Mouse (Mus musculus): ENCODE data around the gene Calu. TPM values are rescaled to one million over a fixed set of nuclear protein-coding genes. Genes with fewer than 3 reads are reported as not detected.

Calu gene
- total and polyA plus RNA-seq, 3 experiments = 107 to 161 (median 112) TPM

- H3K9me3 ChIP-seq (replicated peaks; ENCODE audit: low read length) = no peaks in the 10 kb centered on the region
- H3K27me3 ChIP-seq (replicated peaks) = peaks cover 81% of the 10 kb centered on the region
- dilution Hi-C loops (cut with MboI; ENCODE audit: extremely low pct_ligation_motif_present, extremely low pct_unique_long_range_greater_than_20kb, low sequenced_read_pairs) = no loop called here
- no peak overlapping the region for H3K4me2 ChIP-seq (ENCODE audit: insufficient read depth, low read depth, poor library complexity, severe bottlenecking)
- H3K36me3 ChIP-seq (replicated peaks in 1 of 2; ENCODE audit: control insufficient read depth in 1 of 2, insufficient read depth in 1 of 2, low read length in 1 of 2) = no peaks in the 10 kb centered on the region
- TF ChIP-seq E2F4 (IDR thresholded peaks at IDR 0.05; ENCODE audit: insufficient replicate concordance, low read depth, low read length) = no peak
- TF ChIP-seq MEF2A (IDR thresholded peaks at IDR 0.05; ENCODE audit: borderline replicate concordance, low read depth, low read length) = no peak
- no peak for TF ChIP-seq ETS1 (conservative IDR thresholded peaks at IDR 0.05; ENCODE audit: low read depth, low read length)
- TF ChIP-seq MXI1 (IDR thresholded peaks at IDR 0.05; ENCODE audit: low read depth, low read length) = no peak
- TF ChIP-seq SMC3 (IDR thresholded peaks at IDR 0.05; ENCODE audit: low read depth, low read length) = no peak
- TF ChIP-seq JUN (IDR thresholded peaks at IDR 0.05; ENCODE audit: insufficient read depth, low read depth, low read length) = no peak
- no peak for TF ChIP-seq MAZ (IDR thresholded peaks at IDR 0.05; ENCODE audit: low read depth, low read length)
- TF ChIP-seq USF1 (IDR thresholded peaks at IDR 0.05; ENCODE audit: low read depth, low read length) = no peak
- TF ChIP-seq USF2 (conservative IDR thresholded peaks at IDR 0.05; ENCODE audit: low read depth, low read length) = no peak
- TF ChIP-seq KAT2A (IDR thresholded peaks at IDR 0.05; ENCODE audit: insufficient replicate concordance, low read length) = no peak
- TF ChIP-seq CHD1 (IDR thresholded peaks at IDR 0.05; ENCODE audit: low read depth, low read length) = no peak
- TF ChIP-seq ZNF384 (IDR thresholded peaks at IDR 0.05; ENCODE audit: low read depth, low read length) = no peak
- no peak for TF ChIP-seq RAD21 (IDR thresholded peaks at IDR 0.05; ENCODE audit: low read depth, low read length)
- TF ChIP-seq SIN3A (IDR thresholded peaks at IDR 0.05; ENCODE audit: low read length) = no peak
- TF ChIP-seq BHLHE40 (IDR thresholded peaks at IDR 0.05; ENCODE audit: low read depth, low read length) = no peak
- no peak for TF ChIP-seq MYC (IDR thresholded peaks at IDR 0.05; ENCODE audit: low read depth, low read length)
- TF ChIP-seq ELF1 (IDR thresholded peaks at IDR 0.05; ENCODE audit: low read depth, low read length) = no peak
- TF ChIP-seq CHD2 (IDR thresholded peaks at IDR 0.05; ENCODE audit: low read length) = no peak
- TF ChIP-seq HCFC1 (IDR thresholded peaks at IDR 0.05; ENCODE audit: low read depth, low read length) = no peak
- H3K79me2 ChIP-seq (replicated peaks; ENCODE audit: control insufficient read depth, extremely low read depth, insufficient read depth, poor library complexity, severe bottlenecking) = no peaks in the 10 kb centered on the region
- DNase-seq (ENCODE audit: extremely low read depth) = no peak
- no peak overlapping the region for H3K4me3 ChIP-seq (replicated peaks in 1 of 3; ENCODE audit: low read depth in 2 of 3, low read length in 2 of 3, poor library complexity in 1 of 3)
- H3K4me1 ChIP-seq (ENCODE audit: control insufficient read depth in 1 of 2, insufficient read depth in 2 of 2) = peaks cover 0 to 7% of the 10 kb centered on the region in 2 experiments; a peak in 1 of 4 replicates
- no peak overlapping the region for H3K27ac ChIP-seq (ENCODE audit: insufficient read depth, low read depth)
- in situ Hi-C loops (cut with MboI; ENCODE audit: low pct_ligation_motif_present, low pct_unique_long_range_greater_than_20kb, low sequenced_read_pairs) = loop anchor here (25.0 kb wide), 1 partner anchor 240 kb away; no protein-coding TSS in a partner anchor
- no peak overlapping the region for H3K9ac ChIP-seq (ENCODE audit: insufficient read depth, low read depth)
Observed at GRCm38 (mm10) chr6:29397575-29397974, 49.7 kb downstream of the Calu start.

GRCm38 (mm10) chr6:29399851-29400250 is 52.0 kb downstream of the Calu start:
- Histone ChIP-seq H3K4me2 (ENCODE audit: insufficient read depth, low read depth, poor library complexity, severe bottlenecking) (no peak overlapping the region), H3K9ac (ENCODE audit: insufficient read depth, low read depth) (no peak overlapping the region), H3K27me3 (replicated peaks) (peaks cover 62% of the 10 kb centered on the region), H3K4me3 (replicated peaks in 1 of 3; ENCODE audit: low read depth in 2 of 3, low read length in 2 of 3, poor library complexity in 1 of 3) (no peak overlapping the region), H3K27ac (ENCODE audit: insufficient read depth, low read depth) (no peak overlapping the region), H3K9me3 (replicated peaks; ENCODE audit: low read length) (no peaks in the 10 kb centered on the region), H3K4me1 (ENCODE audit: control insufficient read depth in 1 of 2, insufficient read depth in 2 of 2) (peaks cover 0 to 7% of the 10 kb centered on the region in 2 experiments; a peak in 1 of 4 replicates), H3K79me2 (replicated peaks; ENCODE audit: control insufficient read depth, extremely low read depth, insufficient read depth, poor library complexity, severe bottlenecking) (no peaks in the 10 kb centered on the region), H3K36me3 (replicated peaks in 1 of 2; ENCODE audit: control insufficient read depth in 1 of 2, insufficient read depth in 1 of 2, low read length in 1 of 2) (no peaks in the 10 kb centered on the region)
- in situ Hi-C loops (cut with MboI; ENCODE audit: low pct_ligation_motif_present, low pct_unique_long_range_greater_than_20kb, low sequenced_read_pairs) (loop anchor here (25.0 kb wide), 1 partner anchor 237 kb away; no protein-coding TSS in a partner anchor), dilution Hi-C loops (cut with MboI; ENCODE audit: extremely low pct_ligation_motif_present, extremely low pct_unique_long_range_greater_than_20kb, low sequenced_read_pairs) (no loop called here)
- no peak for DNase-seq (ENCODE audit: extremely low read depth)
- TF ChIP-seq BHLHE40 (IDR thresholded peaks at IDR 0.05; ENCODE audit: low read depth, low read length) (no peak), POLR2AphosphoS2 (IDR thresholded peaks at IDR 0.05; ENCODE audit: low read depth, low read length) (no peak), SMC3 (IDR thresholded peaks at IDR 0.05; ENCODE audit: low read depth, low read length) (no peak), ZC3H11A (IDR thresholded peaks at IDR 0.05; ENCODE audit: low read depth, low read length) (no peak), JUND (conservative IDR thresholded peaks at IDR 0.05; ENCODE audit: low read depth, low read length) (no peak), MAX (IDR thresholded peaks at IDR 0.05; ENCODE audit: low read length) (no peak), POLR2A (IDR thresholded peaks at IDR 0.05; ENCODE audit: low read depth, low read length) (no peak), MAFK (IDR thresholded peaks at IDR 0.05; ENCODE audit: insufficient replicate concordance, low read length) (no peak), USF2 (conservative IDR thresholded peaks at IDR 0.05; ENCODE audit: low read depth, low read length) (no peak), MXI1 (IDR thresholded peaks at IDR 0.05; ENCODE audit: low read depth, low read length) (no peak), GABPA (IDR thresholded peaks at IDR 0.05; ENCODE audit: insufficient replicate concordance, low read depth, low read length) (no peak), MAZ (IDR thresholded peaks at IDR 0.05; ENCODE audit: low read depth, low read length) (no peak), ZMIZ1 (IDR thresholded peaks at IDR 0.05; ENCODE audit: low read depth, low read length) (no peak), CTCF (conservative IDR thresholded peaks at IDR 0.05 in 1 of 2, IDR thresholded peaks at IDR 0.05 in 1 of 2; ENCODE audit: low read depth in 2 of 2, low read length in 2 of 2) (no peak), HCFC1 (IDR thresholded peaks at IDR 0.05; ENCODE audit: low read depth, low read length) (no peak), CHD2 (IDR thresholded peaks at IDR 0.05; ENCODE audit: low read length) (no peak), JUN (IDR thresholded peaks at IDR 0.05; ENCODE audit: insufficient read depth, low read depth, low read length) (no peak), E2F4 (IDR thresholded peaks at IDR 0.05; ENCODE audit: insufficient replicate concordance, low read depth, low read length) (no peak)
